Mouse (Mus musculus) forelimb bud, embryonic 11.5 days (tissue): ENCODE measurements around the gene Fam126a.
A peak's percentile ranks its signal among the peaks of the same experiment; 100 is the strongest.

Experiments used
- DNase-seq: peaks from one replicate; pipeline ENCODE4 v3.0.0-alpha.2; 2012; ENCODE audit warnings: low read depth, low spot score

Gene Fam126a

GRCm38 (mm10) chr5:23992876-23993552, 37.5 kb downstream of the Fam126a start:
- no peak for DNase-seq

DNA sequence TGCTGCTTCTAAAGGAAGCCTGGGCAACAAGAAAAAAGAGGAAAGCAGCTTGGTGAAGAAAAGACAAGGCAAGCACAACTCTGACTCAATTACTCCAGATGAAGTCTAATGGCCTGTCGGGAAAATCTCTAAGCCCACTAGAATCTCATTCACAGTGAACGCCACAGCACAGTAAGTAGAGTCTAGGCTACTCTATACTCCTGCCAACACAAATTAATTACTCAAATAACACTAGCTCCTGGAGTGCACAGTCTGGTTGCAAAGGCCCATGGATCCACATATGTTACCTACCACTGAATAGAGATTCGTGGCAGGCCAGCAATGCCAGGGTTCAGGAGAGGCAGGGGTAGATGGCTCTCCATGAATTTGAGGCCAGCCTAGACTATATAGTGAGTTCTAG, 40.5 kb downstream of the Fam126a start:
- no peak for DNase-seq

DNA sequence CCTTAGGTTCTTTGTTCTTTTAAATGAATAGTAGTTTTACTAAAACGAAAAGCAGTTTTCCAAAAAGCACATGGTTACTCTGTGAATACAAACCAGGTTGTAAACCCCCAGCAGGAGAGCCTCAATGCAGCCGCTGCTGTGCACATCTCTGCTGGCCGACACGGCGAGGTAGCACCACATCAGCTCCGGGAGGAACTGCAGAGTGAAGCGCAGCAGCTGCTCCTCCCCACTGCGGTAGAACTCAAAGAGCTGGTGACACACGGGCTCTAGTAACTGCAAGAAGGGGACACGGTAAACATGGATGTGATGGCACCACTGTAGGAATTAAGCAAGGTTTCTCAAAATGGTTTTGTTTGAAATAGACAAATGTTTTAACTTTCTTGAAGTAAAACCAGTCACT, 42.7 kb downstream of the Fam126a start:
- DNase-seq, result no peak

GRCm38 (mm10) chr5:23982081-23982480, 48.4 kb downstream of the Fam126a start:
- no peak for DNase-seq

DNA sequence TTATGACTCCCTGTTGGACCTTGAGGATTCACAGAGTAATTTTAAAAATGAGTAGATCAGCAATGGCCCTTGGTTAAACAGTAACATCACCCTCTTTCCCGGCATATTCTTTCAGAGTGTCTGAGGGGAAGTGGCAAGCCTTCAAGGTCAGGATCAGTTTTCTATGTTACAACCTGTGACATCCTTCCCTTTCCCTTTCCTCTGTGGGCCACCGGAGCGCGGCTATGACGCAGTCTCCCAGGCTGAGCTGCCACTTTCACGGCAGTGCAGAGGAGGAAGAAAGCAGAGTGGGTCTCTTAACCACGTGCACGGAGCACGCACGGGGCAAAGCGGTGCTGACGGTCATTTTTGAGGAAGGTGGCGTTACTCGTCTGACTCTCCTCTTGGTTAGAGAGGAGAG, 52.0 kb downstream of the Fam126a start:
- no peak for DNase-seq

DNA sequence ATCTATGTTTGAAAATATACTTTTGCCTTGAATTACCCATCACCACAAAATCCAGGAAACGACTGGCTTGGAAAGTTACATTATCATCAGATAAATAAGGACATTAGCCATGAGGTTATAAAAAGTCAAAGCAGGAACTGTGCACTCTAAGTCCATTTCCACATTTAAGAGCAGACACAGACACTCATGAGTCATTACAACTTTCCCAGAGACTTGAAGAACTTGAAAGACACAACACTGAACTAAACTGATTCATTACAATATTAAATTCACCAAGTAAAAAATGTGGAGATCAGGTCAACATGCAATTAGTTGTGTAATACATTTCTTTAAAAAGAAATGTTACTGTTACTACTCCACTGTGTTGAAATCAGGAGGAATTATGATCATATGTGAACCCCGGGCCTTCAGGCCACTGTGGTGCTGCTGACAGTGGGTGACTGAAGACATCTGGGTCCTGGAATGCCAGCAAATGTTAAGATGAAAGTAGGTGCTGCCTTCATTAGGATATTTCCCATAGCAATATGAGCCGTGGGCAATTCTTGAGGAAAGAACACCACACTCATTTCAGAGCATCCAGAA, 55.4 kb downstream of the Fam126a start:
- DNase-seq, result no peak

DNA sequence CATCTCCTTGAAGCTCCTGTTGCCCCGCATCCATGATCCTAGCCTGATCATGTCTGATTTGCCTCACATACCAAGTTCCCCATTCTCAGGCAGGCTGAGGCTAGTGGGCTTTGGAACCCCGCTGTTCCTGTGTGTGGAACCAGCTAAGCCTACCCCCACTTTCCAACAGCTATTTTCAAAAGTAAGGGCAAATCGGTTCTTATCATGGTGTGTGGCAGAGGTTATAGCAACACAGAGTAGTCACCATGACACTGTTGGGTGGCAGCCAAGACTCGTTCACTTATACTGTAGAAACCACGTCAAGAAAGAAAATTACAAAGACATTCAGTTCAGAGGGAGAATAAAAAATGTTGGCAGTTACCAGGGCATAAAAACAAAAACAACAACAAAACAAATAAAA, 62.8 kb downstream of the Fam126a start:
- DNase-seq, result no peak

GRCm38 (mm10) chr5:23964599-23965165, 65.8 kb downstream of the Fam126a start:
- DNase-seq, result no peak

GRCm38 (mm10) chr5:23953047-23953446, 77.4 kb downstream of the Fam126a start:
- no peak for DNase-seq

DNA sequence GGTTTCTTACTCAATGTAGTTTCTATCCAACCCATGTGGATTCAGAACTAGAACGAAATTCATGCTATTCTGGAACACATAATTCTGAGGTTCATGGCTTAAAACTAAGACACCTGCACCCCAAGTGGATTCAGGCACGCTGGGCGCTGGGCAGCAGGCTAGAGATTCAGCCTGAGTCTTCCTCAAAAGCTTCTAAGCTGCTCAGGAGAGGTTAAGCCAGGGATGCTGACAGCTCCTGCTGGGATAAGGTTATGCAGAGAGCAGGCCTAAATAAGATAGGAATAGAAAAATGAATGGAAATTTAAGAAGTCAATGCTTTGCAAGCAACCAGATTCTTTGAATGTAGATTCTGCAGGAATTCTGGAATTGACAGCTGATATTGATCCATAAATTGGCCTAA, 82.4 kb downstream of the Fam126a start:
- no peak for DNase-seq

DNA sequence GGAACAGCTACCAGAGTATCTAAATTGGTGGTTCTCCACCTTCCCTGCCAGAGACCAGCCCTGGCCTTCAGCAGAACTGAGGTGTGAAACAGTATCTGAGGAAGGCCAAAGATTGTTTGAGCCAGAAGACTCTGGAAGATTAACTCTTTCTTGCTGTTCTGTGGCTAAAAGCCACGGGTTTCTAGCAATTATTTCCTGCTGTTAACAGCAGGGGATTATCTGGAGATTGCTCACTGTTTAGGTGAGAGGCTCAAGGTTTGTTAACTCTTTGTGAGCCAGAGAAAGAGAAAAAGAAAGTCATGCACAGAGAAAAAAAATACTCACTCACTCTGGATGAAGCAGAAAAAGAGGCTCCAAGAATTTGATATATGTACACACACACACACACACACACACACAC, 85.4 kb downstream of the Fam126a start:
- no peak for DNase-seq

- no peak for DNase-seq
Measured at GRCm38 (mm10) chr5:23943534-23943933, 87.0 kb downstream of the Fam126a start.

DNA sequence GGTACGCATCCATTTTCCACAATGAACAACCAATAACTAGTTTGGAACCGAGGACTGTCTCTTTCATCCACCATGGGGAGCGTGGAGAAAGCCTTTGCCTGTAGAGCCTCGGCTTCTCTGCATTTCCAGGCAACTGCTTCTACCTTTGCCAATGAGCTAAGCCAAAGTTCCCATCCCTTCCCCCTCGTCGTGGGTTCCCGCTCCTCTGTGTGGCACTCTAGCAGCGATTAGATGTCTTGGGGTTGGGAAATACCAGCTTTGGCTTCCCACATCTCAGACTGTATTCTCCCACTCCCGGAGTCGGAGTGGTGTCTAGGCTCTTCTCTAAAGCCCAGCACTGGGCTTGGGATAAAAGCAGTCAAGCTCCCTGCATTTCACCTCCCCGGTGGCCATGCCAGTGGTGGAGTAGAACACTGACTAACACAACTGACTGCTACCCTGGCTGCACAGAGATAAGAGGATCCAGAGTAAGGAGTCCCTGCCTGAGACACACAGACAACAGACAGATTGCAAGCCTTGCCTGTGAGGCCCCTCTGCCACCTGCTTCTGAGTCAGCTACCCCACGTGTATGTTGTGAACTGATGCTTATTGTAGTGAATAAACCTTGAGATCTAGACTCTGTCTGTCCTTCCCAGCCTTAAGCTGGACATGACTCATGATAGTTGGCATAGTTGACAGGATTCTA, 106.9 kb downstream of the Fam126a start:
- no peak for DNase-seq

DNA sequence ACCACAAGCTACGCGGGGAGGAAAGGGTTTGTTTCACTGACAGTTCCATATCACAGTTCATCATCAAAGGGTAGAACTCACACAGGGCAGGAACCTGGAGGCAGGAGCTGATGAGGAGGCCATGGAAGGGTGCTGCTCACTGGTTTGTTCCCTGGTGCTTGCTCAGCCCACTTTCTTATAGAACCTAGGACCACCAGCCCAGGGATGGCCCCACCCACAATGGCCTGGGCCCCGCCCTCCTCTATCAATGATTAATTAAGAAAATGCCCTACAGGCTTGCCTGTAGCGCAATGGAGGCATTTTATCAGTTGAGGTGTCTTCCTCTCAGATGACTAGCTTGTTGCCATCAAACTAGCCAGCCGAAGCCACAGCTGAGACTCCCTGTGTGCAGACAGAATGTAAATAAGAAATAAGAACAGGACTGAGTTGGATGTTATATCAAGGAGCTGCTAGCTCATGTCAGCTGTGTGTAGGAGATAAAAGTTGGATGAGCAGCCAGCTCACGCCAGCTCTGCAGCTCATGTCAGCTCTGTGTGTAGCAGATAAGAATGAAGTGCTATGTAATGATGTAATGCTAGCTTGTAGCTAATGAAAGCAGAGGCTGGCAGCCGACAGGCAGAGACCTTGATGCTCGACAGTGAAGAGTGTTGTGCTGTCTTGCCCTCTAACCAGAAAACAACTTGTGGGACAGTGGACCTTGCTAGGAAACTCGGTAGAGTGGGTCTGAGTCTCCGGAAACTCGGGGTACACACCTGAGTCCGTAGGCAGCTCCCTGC, 107.8 kb downstream of the Fam126a start:
- no peak for DNase-seq

DNA sequence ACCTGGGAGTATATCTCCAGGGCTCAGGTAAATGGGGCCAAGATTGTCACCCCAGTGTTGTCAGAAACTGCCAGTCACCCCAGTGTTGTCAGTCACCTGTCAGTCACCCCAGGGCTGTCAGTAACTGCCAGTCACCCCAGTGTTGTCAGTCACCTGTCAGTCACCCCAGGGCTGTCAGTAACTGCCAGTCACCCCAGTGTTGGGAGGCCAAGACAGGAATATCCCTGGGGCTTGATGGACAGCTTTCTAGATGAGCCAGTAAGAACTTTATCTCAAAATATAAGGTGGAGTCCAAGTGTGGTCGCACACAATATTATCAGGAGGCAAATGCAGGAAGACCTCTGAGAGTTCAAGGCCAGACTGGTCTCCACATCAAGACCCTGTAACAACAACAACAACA, 109.2 kb downstream of the Fam126a start:
- DNase-seq, result no peak

DNA sequence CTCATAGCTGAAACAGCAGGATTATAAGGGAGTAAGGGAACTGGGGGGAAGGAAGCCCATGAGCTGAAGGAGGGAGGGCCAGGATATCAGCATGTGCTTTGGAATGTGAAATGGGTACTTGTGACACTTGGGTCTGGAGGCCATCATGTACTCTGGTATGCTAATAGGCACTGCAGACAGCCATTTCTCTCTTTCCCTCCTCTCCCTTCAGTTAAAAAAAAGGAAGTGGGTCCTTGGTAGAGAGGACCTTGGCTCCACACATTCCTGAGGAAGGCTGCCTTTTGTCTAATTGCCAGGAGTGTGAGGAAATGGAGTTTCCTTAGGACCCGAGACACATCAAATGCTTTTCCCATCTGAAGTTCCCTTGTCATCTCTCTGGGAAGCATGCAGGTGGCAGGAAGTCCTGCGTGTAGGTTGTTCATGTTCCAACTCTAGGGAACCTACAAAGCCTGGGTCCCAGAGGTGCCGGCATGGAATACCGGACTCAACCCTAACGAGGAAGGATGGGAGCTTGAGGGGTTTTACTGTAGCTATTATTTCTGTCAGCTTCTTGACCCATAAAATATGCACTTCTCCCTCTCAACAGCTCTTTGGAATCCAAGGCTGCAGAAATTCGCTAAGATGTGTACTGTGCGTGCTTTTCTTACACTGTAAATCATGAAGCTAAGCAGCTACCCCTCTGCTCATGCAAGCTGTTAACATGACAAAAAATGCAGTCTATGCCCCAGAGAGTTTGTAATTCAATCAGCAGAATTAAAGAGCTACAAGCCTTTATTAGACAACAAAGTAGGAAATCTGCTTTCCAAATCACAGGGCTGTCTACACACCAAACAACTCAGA, 110.4 kb downstream of the Fam126a start:
- DNase-seq, result peak; percentile 17

DNA sequence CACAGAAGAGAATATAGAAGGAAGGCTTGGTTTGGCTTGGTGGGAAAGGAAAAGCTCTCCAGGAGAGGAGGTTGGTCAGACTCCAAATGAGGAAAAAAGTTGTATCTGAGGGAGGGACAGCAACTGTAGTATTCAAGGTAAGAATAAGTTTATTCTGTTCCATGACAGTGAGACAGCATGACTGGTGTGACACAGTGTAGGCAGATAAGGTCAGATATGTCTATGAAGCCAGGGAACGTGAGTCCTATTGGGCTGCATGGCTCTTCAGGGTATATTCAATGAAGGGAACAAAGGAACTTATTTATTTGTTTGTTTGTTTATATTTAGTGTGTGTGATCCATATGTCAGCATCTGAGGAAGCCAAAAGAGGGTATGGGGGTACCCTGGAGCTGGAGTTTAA, 113.2 kb downstream of the Fam126a start:
- DNase-seq, result no peak

- no peak for DNase-seq
Measured at GRCm38 (mm10) chr5:23911556-23911955, 118.9 kb downstream of the Fam126a start.

DNA sequence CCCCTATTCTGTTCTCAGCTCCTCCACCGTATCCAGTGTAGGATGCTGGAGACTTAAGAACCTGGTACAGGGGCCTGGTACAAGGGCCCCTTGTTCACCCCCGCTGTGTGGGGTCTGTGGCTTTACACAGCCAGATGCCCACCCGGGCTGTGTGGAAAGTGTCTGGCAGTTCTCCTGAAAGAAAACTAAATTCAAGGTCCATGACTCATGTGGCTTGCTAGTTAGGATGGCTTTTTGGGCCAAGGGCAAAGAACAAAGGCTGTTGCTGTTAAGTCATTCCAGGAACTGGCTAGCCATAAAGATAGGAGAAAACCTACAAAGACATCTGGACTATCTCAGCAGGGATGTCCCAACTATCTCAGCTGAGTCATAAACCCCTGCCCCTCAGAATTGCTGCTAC, 121.2 kb downstream of the Fam126a start:
- DNase-seq, result no peak

- DNase-seq, result no peak
Measured at GRCm38 (mm10) chr5:23908486-23909090, 121.9 kb downstream of the Fam126a start.

DNA sequence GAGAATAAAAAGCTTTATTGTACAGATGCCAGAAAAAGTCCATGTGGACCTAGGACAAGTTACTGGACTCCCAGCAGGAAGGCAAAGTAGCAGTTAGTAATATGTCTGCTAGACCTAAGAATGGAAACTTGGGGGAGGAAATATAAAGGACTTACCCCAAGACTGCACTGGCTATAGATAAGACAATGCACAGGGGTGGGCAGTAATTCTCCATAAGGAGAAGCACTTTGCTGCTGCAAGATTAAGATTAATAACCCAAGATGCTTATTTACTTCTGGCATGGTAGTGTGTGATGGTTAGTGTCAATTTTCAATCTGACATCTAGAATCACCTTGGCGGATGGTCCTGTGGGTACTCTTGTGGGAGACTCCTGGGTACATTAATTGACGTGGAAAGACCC, 128.3 kb downstream of the Fam126a start:
- DNase-seq, result no peak
